Mouse (Mus musculus): Measurements from ENCODE around the gene Ppp1r37. TPM values are rescaled to one million over a fixed set of nuclear protein-coding genes. Genes with fewer than 3 reads are reported as not detected.
A peak's percentile ranks its signal among the peaks of the same experiment; 100 is the strongest.

Ppp1r37 gene
- total and polyA plus RNA-seq, 2 experiments from 2014 or later: 27.2 to 87.8 TPM

- Histone ChIP-seq H3K4me3 (ENCODE audit: low read depth, low read length) (no peak overlapping the region), H3K27ac (ENCODE audit: low read depth, low read length) (peak overlapping the region; percentile 50; the same call in 1 of the 2 replicates), H3K4me2 (ENCODE audit: low read depth) (no peak overlapping the region), H3K9me3 (ENCODE audit: low read length) (no peaks in the 10 kb centered on the region), H3K4me1 (ENCODE audit: insufficient read depth) (0 out of 2 replicates have a peak, but pooled peaks cover 3% of the 10 kb centered on the region), H3K36me3 (ENCODE audit: insufficient read depth) (no peaks in the 10 kb centered on the region), H3K9ac (no peak overlapping the region), H3K27me3 (ENCODE audit: insufficient read depth, low read length) (no peaks in the 10 kb centered on the region)
- peak; percentile 59 for DNase-seq
- TF ChIP-seq CTCF (IDR thresholded peaks at IDR 0.05; ENCODE audit: low read depth): no peak
- WGBS: 41% methylated on average over 8 of the region's 8 CpGs
- ATAC-seq: peak; percentile 88
Observed at GRCm38 (mm10) chr7:19542155-19542691, 20.7 kb downstream of the Ppp1r37 start.

- H3K9me3 ChIP-seq (ENCODE audit: low read length): no peaks in the 10 kb centered on the region
- DNase-seq (no peak), ATAC-seq (peak; percentile 17)
- H3K27me3 ChIP-seq (ENCODE audit: insufficient read depth, low read length): no peaks in the 10 kb centered on the region
- H3K9ac ChIP-seq: no peak overlapping the region
- H3K4me2 ChIP-seq (ENCODE audit: low read depth): no peak overlapping the region
- no peak overlapping the region for H3K4me3 ChIP-seq (ENCODE audit: low read depth, low read length)
- H3K27ac ChIP-seq (ENCODE audit: low read depth, low read length): peak overlapping the region; percentile 50; the same call in 1 of the 2 replicates
- no peak for TF ChIP-seq CTCF (IDR thresholded peaks at IDR 0.05; ENCODE audit: low read depth)
- 0 out of 2 replicates have a peak, but pooled peaks cover 3% of the 10 kb centered on the region for H3K4me1 ChIP-seq (ENCODE audit: insufficient read depth)
- 53% methylated on average over 7 of the region's 7 CpGs for WGBS
- no peaks in the 10 kb centered on the region for H3K36me3 ChIP-seq (ENCODE audit: insufficient read depth)
Observed at GRCm38 (mm10) chr7:19541681-19542154, 21.2 kb downstream of the Ppp1r37 start.

- Histone ChIP-seq H3K4me2 (ENCODE audit: low read depth) (no peak overlapping the region), H3K9ac (no peak overlapping the region), H3K4me1 (ENCODE audit: insufficient read depth) (0 out of 2 replicates have a peak, but pooled peaks cover 3% of the 10 kb centered on the region), H3K27me3 (ENCODE audit: insufficient read depth, low read length) (no peaks in the 10 kb centered on the region), H3K9me3 (ENCODE audit: low read length) (no peaks in the 10 kb centered on the region), H3K36me3 (ENCODE audit: insufficient read depth) (no peaks in the 10 kb centered on the region), H3K4me3 (ENCODE audit: low read depth, low read length) (no peak overlapping the region), H3K27ac (ENCODE audit: low read depth, low read length) (0 out of 2 replicates have a peak overlapping the region, but pooled peaks have one; percentile 50)
- no peak for DNase-seq
- no peak for ATAC-seq
- WGBS: 71% methylated on average over 2 of the region's 2 CpGs
- no peak for TF ChIP-seq CTCF (IDR thresholded peaks at IDR 0.05; ENCODE audit: low read depth)
Observed at GRCm38 (mm10) chr7:19540771-19541566, 21.9 kb downstream of the Ppp1r37 start.

GRCm38 (mm10) chr7:19534676-19535075 lies 28.2 kb downstream of the Ppp1r37 start:
- Histone ChIP-seq H3K4me3 (ENCODE audit: low read depth, low read length) (no peak overlapping the region), H3K27ac (ENCODE audit: low read depth, low read length) (no peak overlapping the region), H3K36me3 (ENCODE audit: insufficient read depth) (peaks cover 52% of the 10 kb centered on the region), H3K9ac (no peak overlapping the region), H3K4me1 (ENCODE audit: insufficient read depth) (no peaks in the 10 kb centered on the region), H3K27me3 (ENCODE audit: insufficient read depth, low read length) (no peaks in the 10 kb centered on the region), H3K4me2 (ENCODE audit: low read depth) (no peak overlapping the region), H3K9me3 (ENCODE audit: low read length) (no peaks in the 10 kb centered on the region)
- no peak for ATAC-seq
- no peak for TF ChIP-seq CTCF (IDR thresholded peaks at IDR 0.05; ENCODE audit: low read depth)
- WGBS: 93% methylated on average over 10 of the region's 10 CpGs
- DNase-seq: no peak

- H3K9me3 ChIP-seq (ENCODE audit: low read length): no peaks in the 10 kb centered on the region
- DNase-seq (no peak), ATAC-seq (no peak)
- H3K27ac ChIP-seq (ENCODE audit: low read depth, low read length): no peak overlapping the region
- H3K4me1 ChIP-seq (ENCODE audit: insufficient read depth): no peaks in the 10 kb centered on the region
- H3K4me2 ChIP-seq (ENCODE audit: low read depth): no peak overlapping the region
- H3K36me3 ChIP-seq (ENCODE audit: insufficient read depth): peaks cover 60% of the 10 kb centered on the region
- no peak for TF ChIP-seq CTCF (IDR thresholded peaks at IDR 0.05; ENCODE audit: low read depth)
- no peaks in the 10 kb centered on the region for H3K27me3 ChIP-seq (ENCODE audit: insufficient read depth, low read length)
- no peak overlapping the region for H3K9ac ChIP-seq
- WGBS: 84% methylated on average over 14 of the region's 14 CpGs
- H3K4me3 ChIP-seq (ENCODE audit: low read depth, low read length): no peak overlapping the region
Observed at GRCm38 (mm10) chr7:19532240-19532639, 30.6 kb downstream of the Ppp1r37 start.

- no peak overlapping the region for H3K4me3 ChIP-seq (ENCODE audit: low read depth, low read length)
- H3K36me3 ChIP-seq (ENCODE audit: insufficient read depth): peaks cover 60% of the 10 kb centered on the region
- H3K9ac ChIP-seq: no peak overlapping the region
- no peaks in the 10 kb centered on the region for H3K27me3 ChIP-seq (ENCODE audit: insufficient read depth, low read length)
- 82% methylated on average over 10 of the region's 10 CpGs for WGBS
- no peak overlapping the region for H3K27ac ChIP-seq (ENCODE audit: low read depth, low read length)
- H3K4me1 ChIP-seq (ENCODE audit: insufficient read depth): no peaks in the 10 kb centered on the region
- no peaks in the 10 kb centered on the region for H3K9me3 ChIP-seq (ENCODE audit: low read length)
- DNase-seq (no peak), ATAC-seq (no peak)
- no peak for TF ChIP-seq CTCF (IDR thresholded peaks at IDR 0.05; ENCODE audit: low read depth)
- no peak overlapping the region for H3K4me2 ChIP-seq (ENCODE audit: low read depth)
Observed at GRCm38 (mm10) chr7:19531077-19531476, 31.8 kb downstream of the Ppp1r37 start.

- WGBS: 70% methylated on average over 2 of the region's 2 CpGs
- peaks cover 12% of the 10 kb centered on the region; the same call in 1 of the 2 replicates for H3K36me3 ChIP-seq (ENCODE audit: insufficient read depth)
Observed at GRCm38 (mm10) chr7:19525105-19525481, 37.8 kb downstream of the Ppp1r37 start.

More at GRCm38 (mm10) chr7:19525105-19525481, 37.8 kb downstream of the Ppp1r37 start:
- no peak overlapping the region for H3K9ac ChIP-seq
- H3K4me2 ChIP-seq (ENCODE audit: low read depth): no peak overlapping the region
- H3K4me1 ChIP-seq (ENCODE audit: insufficient read depth): peaks cover 22% of the 10 kb centered on the region
- H3K27me3 ChIP-seq (ENCODE audit: insufficient read depth, low read length): peaks cover 28% of the 10 kb centered on the region
- no peak for DNase-seq
- no peak for ATAC-seq
- no peak overlapping the region for H3K4me3 ChIP-seq (ENCODE audit: low read depth, low read length)
- H3K27ac ChIP-seq (ENCODE audit: low read depth, low read length): no peak overlapping the region
- peak; percentile 33; the same call in 1 of the 2 replicates for TF ChIP-seq CTCF (IDR thresholded peaks at IDR 0.05; ENCODE audit: low read depth)
- H3K9me3 ChIP-seq (ENCODE audit: low read length): no peaks in the 10 kb centered on the region

All from forebrain, postnatal 0 days (tissue).